Mouse (Mus musculus) neural tube, embryonic 14.5 days (tissue): ENCODE results near the gene Gsdma. TPM values are rescaled to one million over a fixed set of nuclear protein-coding genes. Genes with fewer than 3 reads are reported as not detected.
"Not testable (repeated sequence)": the region's sequence is repeated elsewhere in the genome, so short reads cannot be mapped to it uniquely, and the experiment has no call there.

Experiments
- ATAC-seq: fragments of 200-750 bp; cut with Nextera tagmentation; 2 replicates; pipeline ENCODE4 v1.8.0; 2017; ENCODE audit warnings: low read depth, mild to moderate bottlenecking, moderate TSS enrichment, moderate library complexity
- H3K27ac ChIP-seq: fragments of 300-500 bp; sonication (generic); 2 replicates; pipeline ENCODE4 v1.5.1; 2014; ENCODE audit warnings: low read depth, mild to moderate bottlenecking, control low read depth, low read length, moderate library complexity, mixed read lengths
- H3K27me3 ChIP-seq: fragments of 300-500 bp; sonication (generic); 2 replicates; pipeline ENCODE4 v1.6.1; 2014; ENCODE audit warnings: low read length; ENCODE audit not compliant: control insufficient read depth, insufficient read depth
- H3K36me3 ChIP-seq: fragments of 300-500 bp; sonication (generic); 2 replicates; pipeline ENCODE4 v1.6.1; 2014; ENCODE audit warnings: low read length, mixed read lengths; ENCODE audit not compliant: control insufficient read depth, insufficient read depth
- H3K4me1 ChIP-seq: fragments of 300-500 bp; sonication (generic); 2 replicates; pipeline ENCODE4 v1.6.1; 2014; ENCODE audit warnings: low read length; ENCODE audit not compliant: control insufficient read depth, insufficient read depth
- H3K4me2 ChIP-seq: fragments of 300-500 bp; sonication (generic); 2 replicates; pipeline ENCODE4 v1.6.1; 2014; ENCODE audit warnings: mild to moderate bottlenecking, low read depth, low read length, control low read depth
- H3K4me3 ChIP-seq: fragments of 300-500 bp; sonication (generic); 2 replicates; pipeline ENCODE4 v1.5.1; 2014; ENCODE audit warnings: low read depth, low read length, control low read depth, mixed read lengths
- H3K9ac ChIP-seq: fragments of 300-500 bp; sonication (generic); replicated peaks from 2 replicates; pipeline ENCODE4 v1.6.1; 2014; ENCODE audit warnings: low read depth, mild to moderate bottlenecking, control low read depth, low read length, mixed read lengths
- H3K9me3 ChIP-seq: fragments of 300-500 bp; sonication (generic); 2 replicates; pipeline ENCODE4 v1.6.1; 2016; ENCODE audit warnings: low read length; ENCODE audit not compliant: control insufficient read depth
- WGBS: fragments of 180-500 bp; shearing (Covaris S2); extraction: QIAGEN DNeasy Blood & Tissue Kit; methylation state at CpG from one replicate; pipeline ENCODE4 v1.1.7; 2014; 5-methylcytosine and 5-hydroxymethylcytosine counted together
- polyA plus RNA-seq: library from polyadenylated mRNA; unstranded; fragments of >200 nt; fragmentation: Nextera tagmentation; extraction: Ambion mirVana; gene quantifications from 2 replicates; pipeline ENCODE4 v1.2.1, GENCODE M21; 2014

The Gsdma gene
- not detected in 2 replicates for polyA plus RNA-seq

DNA sequence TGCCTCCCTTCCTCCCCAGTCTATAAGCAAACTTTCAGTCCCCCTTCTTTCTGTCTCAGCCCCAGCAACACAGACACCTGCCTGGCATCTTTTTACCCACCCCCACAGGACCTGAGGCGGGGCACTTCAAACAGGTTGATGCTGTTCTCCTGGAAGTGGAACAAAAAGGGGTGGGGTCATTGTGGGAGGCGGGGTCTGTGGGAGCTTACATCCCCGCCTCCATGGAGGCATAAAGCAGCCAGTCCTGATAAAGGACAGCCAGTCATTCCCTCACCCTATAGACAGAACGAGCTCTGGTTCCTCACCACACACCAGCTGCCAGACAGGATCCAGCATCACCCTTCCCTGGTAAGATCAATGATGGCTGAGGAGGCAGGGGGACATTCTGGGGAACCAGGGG, at the start of gene Gsdma:
Gene Gsdma, plus strand, starts transcription at position 261 of the 400 bp plus-strand sequence.
- WGBS, result 27% methylated on average over 4 of the region's 4 CpGs
- no peak for ATAC-seq
- H3K4me1 ChIP-seq, result no peaks in the 10 kb centered on the region

DNA sequence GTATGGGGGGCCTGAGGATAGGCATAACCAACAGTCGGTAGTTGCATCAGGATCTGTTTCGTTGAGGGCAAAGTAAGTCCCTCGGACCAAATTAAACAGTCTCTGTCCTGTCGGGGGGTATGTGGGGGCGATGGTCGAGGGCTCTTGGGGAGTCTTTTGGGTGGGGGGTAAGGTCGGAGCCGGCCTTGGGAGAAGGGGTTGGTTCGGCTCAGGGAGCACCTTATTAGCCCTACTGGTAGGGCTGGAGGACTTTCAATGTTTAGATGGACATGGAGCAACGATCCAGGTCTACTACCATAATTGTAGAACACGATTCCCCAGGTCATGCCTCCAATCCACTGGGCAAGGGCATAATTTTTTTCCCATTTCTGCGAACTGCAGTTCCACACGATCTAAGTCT, 43.4 kb upstream of the Gsdma start:
- ATAC-seq, result no peak
- H3K4me2 ChIP-seq, result no peak overlapping the region
- no peaks in the 10 kb centered on the region for H3K4me1 ChIP-seq

More for the DNA sequence above, at the start of gene Gsdma:
- no peaks in the 10 kb centered on the region for H3K36me3 ChIP-seq
- no peak within 1 kb of the TSS for H3K9ac ChIP-seq
- no peak within 1 kb of the TSS for H3K27ac ChIP-seq
- no peak within 1 kb of the TSS for H3K4me2 ChIP-seq
- no peak within 1 kb of the TSS for H3K4me3 ChIP-seq
- no peaks in the 10 kb centered on the region for H3K9me3 ChIP-seq
- H3K27me3 ChIP-seq, result no peaks in the 10 kb centered on the region

GRCm38 (mm10) chr11:98623981-98624380, 40.2 kb upstream of the Gsdma start:
- not testable (repeated sequence) for H3K4me2 ChIP-seq, H3K36me3 ChIP-seq, H3K9ac ChIP-seq, H3K27ac ChIP-seq, H3K4me1 ChIP-seq, H3K9me3 ChIP-seq, H3K4me3 ChIP-seq, ATAC-seq, H3K27me3 ChIP-seq
- WGBS, result 82% methylated on average over 6 of the region's 6 CpGs

More for the DNA sequence above, 43.4 kb upstream of the Gsdma start:
- H3K27me3 ChIP-seq, result no peaks in the 10 kb centered on the region
- H3K27ac ChIP-seq, result no peak overlapping the region
- H3K9ac ChIP-seq, result no peak overlapping the region
- no peaks in the 10 kb centered on the region for H3K36me3 ChIP-seq
- 94% methylated on average over 13 of the region's 13 CpGs for WGBS
- no peak overlapping the region for H3K4me3 ChIP-seq
- H3K9me3 ChIP-seq, result no peaks in the 10 kb centered on the region

DNA sequence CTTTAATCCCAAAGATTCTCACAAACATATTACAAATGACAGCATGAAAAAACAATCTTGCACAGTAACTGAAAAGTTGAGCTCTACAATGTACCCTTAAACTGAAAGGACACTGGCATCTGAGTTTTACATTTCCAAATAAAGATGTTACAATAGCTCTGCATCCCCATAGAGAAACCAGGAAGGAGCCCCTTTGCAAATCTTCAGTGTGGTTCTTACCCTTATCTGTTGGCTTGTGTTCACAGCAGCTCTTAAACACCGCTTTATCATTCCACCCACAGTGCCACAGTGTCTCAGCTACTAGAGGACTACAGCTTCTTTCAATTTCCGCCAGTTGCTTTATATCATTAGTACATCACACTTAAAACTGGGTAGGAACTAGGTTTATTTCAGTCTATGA, 39.8 kb upstream of the Gsdma start:
- H3K9ac ChIP-seq, ATAC-seq, H3K27ac ChIP-seq, H3K9me3 ChIP-seq, H3K27me3 ChIP-seq, H3K36me3 ChIP-seq, H3K4me2 ChIP-seq, H3K4me1 ChIP-seq, H3K4me3 ChIP-seq: not testable (repeated sequence)
- 93% methylated on average over 2 of the region's 2 CpGs for WGBS

DNA sequence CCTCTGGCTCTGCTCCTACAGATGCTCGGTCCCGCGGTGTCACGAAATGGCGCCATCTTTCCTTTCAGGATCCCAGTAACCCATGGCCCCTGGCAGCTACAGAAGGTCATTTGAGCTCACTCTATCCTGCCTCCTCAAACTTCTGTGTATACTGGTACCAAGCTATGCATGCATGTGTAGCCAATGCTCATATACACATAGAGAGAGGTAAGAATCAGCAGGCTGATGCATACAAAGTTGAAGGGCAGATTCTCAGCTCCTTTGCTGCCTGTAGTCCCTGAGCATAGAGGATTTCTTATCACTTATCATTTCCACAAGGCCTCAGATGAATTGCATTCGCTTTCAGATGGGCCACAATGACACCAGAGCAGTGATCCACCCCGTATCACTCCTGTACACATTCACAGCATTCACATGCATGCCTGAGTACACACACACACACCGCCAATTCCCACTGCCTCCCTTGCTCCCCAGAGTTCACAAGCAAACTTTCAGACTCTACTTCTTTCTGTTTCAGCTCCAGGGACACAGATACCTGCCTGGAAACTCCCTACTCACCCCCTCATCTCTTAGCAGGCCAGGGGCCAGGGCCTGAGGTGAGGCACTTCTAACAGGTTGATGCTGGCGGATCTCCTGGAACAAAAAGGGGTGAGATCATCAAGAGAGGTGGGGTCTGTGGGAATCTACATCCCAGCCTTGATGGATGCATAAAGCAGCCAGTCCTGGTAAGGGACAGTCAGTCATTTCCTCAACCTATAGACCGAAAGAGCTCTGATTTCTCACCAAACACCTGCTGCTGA, 38.3 kb upstream of the Gsdma start, which contains the start of the genes Gm12355 and Gsdma3:
Gene Gm12355, minus strand, starts transcription at position 51 of the 800 bp plus-strand sequence.
Gene Gsdma3, plus strand, starts transcription at position 750 of the 800 bp plus-strand sequence.
- ATAC-seq, result no peak
- Histone ChIP-seq H3K4me1 (no peaks in the 10 kb centered on the region), H3K36me3 (no peaks in the 10 kb centered on the region), H3K4me2 (no peak within 1 kb of the TSS), H3K27ac (no peak within 1 kb of the TSS), H3K9ac (no peak within 1 kb of the TSS), H3K9me3 (no peaks in the 10 kb centered on the region), H3K27me3 (no peaks in the 10 kb centered on the region), H3K4me3 (no peak within 1 kb of the TSS)
- 89% methylated on average over 10 of the region's 10 CpGs for WGBS

- no peak overlapping the region for H3K4me3 ChIP-seq
- WGBS, result 94% methylated on average over 3 of the region's 3 CpGs
Measured at GRCm38 (mm10) chr11:98628706-98629105, 35.4 kb upstream of the Gsdma start.

GRCm38 (mm10) chr11:98630646-98631045, 33.5 kb upstream of the Gsdma start:
- Histone ChIP-seq H3K36me3 (no peaks in the 10 kb centered on the region), H3K4me2 (no peak overlapping the region), H3K4me3 (no peak overlapping the region), H3K27ac (no peak overlapping the region), H3K27me3 (no peaks in the 10 kb centered on the region), H3K9ac (no peak overlapping the region), H3K4me1 (no peaks in the 10 kb centered on the region), H3K9me3 (no peaks in the 10 kb centered on the region)
- WGBS, result 92% methylated on average over 5 of the region's 5 CpGs
- no peak for ATAC-seq

More at GRCm38 (mm10) chr11:98628706-98629105, 35.4 kb upstream of the Gsdma start:
- ATAC-seq, result no peak
- Histone ChIP-seq H3K27me3 (no peaks in the 10 kb centered on the region), H3K36me3 (no peaks in the 10 kb centered on the region), H3K4me1 (no peaks in the 10 kb centered on the region), H3K4me2 (no peak overlapping the region), H3K9me3 (no peaks in the 10 kb centered on the region), H3K27ac (no peak overlapping the region), H3K9ac (no peak overlapping the region)

DNA sequence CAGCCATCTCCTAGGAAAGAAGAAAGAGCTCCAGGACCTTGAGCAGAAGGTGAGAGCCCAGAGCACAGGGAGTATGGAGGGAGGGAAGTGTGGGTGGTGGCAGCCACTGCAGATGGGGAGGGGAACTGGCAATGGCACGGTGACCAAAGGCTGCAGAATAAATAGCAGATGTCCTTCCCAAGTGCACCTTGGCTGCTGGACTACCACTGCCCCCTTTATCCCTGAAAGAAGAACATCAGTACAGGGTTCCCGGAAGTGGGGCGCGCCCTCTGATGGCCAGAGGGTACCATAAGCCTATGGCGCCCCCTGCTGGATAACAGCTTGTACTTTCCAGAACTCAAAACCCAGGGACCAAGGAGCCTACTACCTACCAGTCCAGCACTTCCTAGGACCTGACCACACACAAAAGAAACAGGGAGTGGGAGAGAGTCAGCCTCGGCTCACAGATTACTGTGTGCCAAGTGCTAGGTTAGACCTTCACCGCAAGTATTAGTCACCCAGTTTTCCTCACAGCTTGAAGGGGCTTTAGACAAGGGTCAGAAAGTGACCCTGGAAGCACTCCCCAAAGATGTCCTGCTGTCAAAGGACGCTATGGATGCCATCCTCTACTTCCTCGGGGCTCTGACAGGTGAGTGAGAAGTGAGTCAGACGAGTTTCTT, 28.7 kb upstream of the Gsdma start:
- WGBS, result 43% methylated on average over 10 of the region's 10 CpGs
- H3K27me3 ChIP-seq, H3K9ac ChIP-seq, H3K36me3 ChIP-seq, H3K4me1 ChIP-seq, H3K9me3 ChIP-seq, H3K4me3 ChIP-seq, ATAC-seq, H3K4me2 ChIP-seq, H3K27ac ChIP-seq: not testable (repeated sequence)

DNA sequence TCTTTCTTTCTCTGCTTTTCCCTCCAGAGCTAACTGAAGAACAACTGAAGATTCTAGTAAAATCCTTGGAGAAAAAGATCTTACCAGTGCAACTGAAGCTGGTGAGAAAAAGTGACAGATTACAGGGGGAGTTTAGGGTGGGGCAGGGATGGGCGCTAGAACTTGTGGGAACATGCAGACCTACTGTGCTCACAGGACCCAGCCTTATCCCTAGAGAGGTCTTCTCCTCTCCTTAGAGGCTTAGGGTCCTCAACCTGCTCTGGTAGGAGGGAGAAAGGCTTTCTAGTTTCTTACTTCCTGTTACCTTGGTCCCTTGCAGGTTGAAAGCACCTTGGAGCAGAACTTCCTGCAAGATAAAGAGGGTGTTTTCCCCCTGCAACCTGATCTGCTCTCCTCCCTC, 26.6 kb upstream of the Gsdma start:
- H3K9me3 ChIP-seq, result no peaks in the 10 kb centered on the region
- no peaks in the 10 kb centered on the region for H3K27me3 ChIP-seq
- H3K9ac ChIP-seq, result no peak overlapping the region
- no peaks in the 10 kb centered on the region for H3K4me1 ChIP-seq
- H3K4me3 ChIP-seq, result no peak overlapping the region
- H3K27ac ChIP-seq, result no peak overlapping the region
- ATAC-seq, result no peak
- 79% methylated on average over 1 of the region's 1 CpGs for WGBS
- no peaks in the 10 kb centered on the region for H3K36me3 ChIP-seq
- H3K4me2 ChIP-seq, result no peak overlapping the region
